Mouse (Mus musculus): ENCODE results near the gene Rad1. TPM values are rescaled to one million over a fixed set of nuclear protein-coding genes. Genes with fewer than 3 reads are reported as not detected.

Rad1 gene
- 53.9 and 58.2 TPM in 2 replicates for polyA plus RNA-seq (2016; fragmentation: Nextera tagmentation; extraction: Ambion mirVana)

- peaks cover 22% of the 10 kb centered on the region for H3K4me1 ChIP-seq
- WGBS, result under 1% methylated on average over 58 of the region's 58 CpGs
- peak; percentile 95 for DNase-seq (ENCODE audit: low spot score)
- H3K27ac ChIP-seq (replicated peaks), result peak within 1 kb of the TSS; percentile 94
- H3K4me3 ChIP-seq, result peak within 1 kb of the TSS; percentile 84
- H3K9me3 ChIP-seq, result no peaks in the 10 kb centered on the region
- H3K27me3 ChIP-seq (replicated peaks; ENCODE audit: low read depth, poor library complexity, severe bottlenecking), result no peaks in the 10 kb centered on the region
- H3K36me3 ChIP-seq (replicated peaks), result peaks cover 56% of the 10 kb centered on the region
Measured at GRCm38 (mm10) chr15:10485484-10486364, at the start of gene Rad1, which contains the start of gene Brix1. Gene Rad1, plus strand, starts transcription at chr15:10486018. Gene Brix1, minus strand, starts transcription at chr15:10485947.

GRCm38 (mm10) chr15:10436893-10437292, 48.9 kb upstream of the Rad1 start:
- H3K27ac ChIP-seq (replicated peaks), result no peak overlapping the region
- H3K4me3 ChIP-seq, result no peak overlapping the region
- H3K27me3 ChIP-seq (replicated peaks; ENCODE audit: low read depth, poor library complexity, severe bottlenecking), result no peaks in the 10 kb centered on the region
- no peaks in the 10 kb centered on the region for H3K4me1 ChIP-seq
- H3K36me3 ChIP-seq (replicated peaks), result peaks cover 11% of the 10 kb centered on the region
- 93% methylated on average over 1 of the region's 1 CpGs for WGBS
- no peak for DNase-seq (ENCODE audit: low spot score)
- no peaks in the 10 kb centered on the region for H3K9me3 ChIP-seq

- 78% methylated on average over 6 of the region's 6 CpGs for WGBS
- DNase-seq (ENCODE audit: low spot score), result no peak
- Histone ChIP-seq H3K27me3 (replicated peaks; ENCODE audit: low read depth, poor library complexity, severe bottlenecking) (no peaks in the 10 kb centered on the region), H3K27ac (replicated peaks) (no peak overlapping the region), H3K9me3 (no peaks in the 10 kb centered on the region), H3K4me1 (no peaks in the 10 kb centered on the region), H3K4me3 (no peak overlapping the region), H3K36me3 (replicated peaks) (peaks cover 29% of the 10 kb centered on the region)
Measured at GRCm38 (mm10) chr15:10439963-10440362, 45.9 kb upstream of the Rad1 start.

- WGBS, result 93% methylated on average over 9 of the region's 9 CpGs
- no peaks in the 10 kb centered on the region for H3K9me3 ChIP-seq
- H3K4me1 ChIP-seq, result no peaks in the 10 kb centered on the region
- H3K4me3 ChIP-seq, result no peak overlapping the region
- H3K27me3 ChIP-seq (replicated peaks; ENCODE audit: low read depth, poor library complexity, severe bottlenecking), result no peaks in the 10 kb centered on the region
- no peak overlapping the region for H3K27ac ChIP-seq (replicated peaks)
- peaks cover 44% of the 10 kb centered on the region for H3K36me3 ChIP-seq (replicated peaks)
- no peak for DNase-seq (ENCODE audit: low spot score)
Measured at GRCm38 (mm10) chr15:10441493-10441892, 44.3 kb upstream of the Rad1 start.

GRCm38 (mm10) chr15:10442275-10442674, 43.5 kb upstream of the Rad1 start:
- no peak overlapping the region for H3K27ac ChIP-seq (replicated peaks)
- WGBS, result 91% methylated on average over 1 of the region's 1 CpGs
- H3K36me3 ChIP-seq (replicated peaks), result peaks cover 50% of the 10 kb centered on the region

GRCm38 (mm10) chr15:10447102-10447501, 38.7 kb upstream of the Rad1 start:
- DNase-seq (ENCODE audit: low spot score), result no peak
- Histone ChIP-seq H3K4me3 (no peak overlapping the region), H3K27me3 (replicated peaks; ENCODE audit: low read depth, poor library complexity, severe bottlenecking) (no peaks in the 10 kb centered on the region), H3K4me1 (no peaks in the 10 kb centered on the region), H3K9me3 (no peaks in the 10 kb centered on the region), H3K36me3 (replicated peaks) (peaks cover 80% of the 10 kb centered on the region), H3K27ac (replicated peaks) (no peak overlapping the region)
- 88% methylated on average over 3 of the region's 3 CpGs for WGBS

More at GRCm38 (mm10) chr15:10442275-10442674, 43.5 kb upstream of the Rad1 start:
- no peak for DNase-seq (ENCODE audit: low spot score)
- no peaks in the 10 kb centered on the region for H3K9me3 ChIP-seq
- no peak overlapping the region for H3K4me3 ChIP-seq
- H3K4me1 ChIP-seq, result no peaks in the 10 kb centered on the region
- H3K27me3 ChIP-seq (replicated peaks; ENCODE audit: low read depth, poor library complexity, severe bottlenecking), result no peaks in the 10 kb centered on the region

- Histone ChIP-seq H3K9me3 (no peaks in the 10 kb centered on the region), H3K4me3 (no peak overlapping the region), H3K36me3 (replicated peaks) (peaks cover 60% of the 10 kb centered on the region), H3K27me3 (replicated peaks; ENCODE audit: low read depth, poor library complexity, severe bottlenecking) (no peaks in the 10 kb centered on the region), H3K27ac (replicated peaks) (no peak overlapping the region), H3K4me1 (no peaks in the 10 kb centered on the region)
- WGBS, result 90% methylated on average over 12 of the region's 12 CpGs
- DNase-seq (ENCODE audit: low spot score), result no peak
Measured at GRCm38 (mm10) chr15:10460986-10461385, 24.8 kb upstream of the Rad1 start.

- no peak for DNase-seq (ENCODE audit: low spot score)
- 77% methylated on average over 5 of the region's 5 CpGs for WGBS
- no peaks in the 10 kb centered on the region for H3K9me3 ChIP-seq
Measured at GRCm38 (mm10) chr15:10463555-10463954, 22.3 kb upstream of the Rad1 start.

GRCm38 (mm10) chr15:10464678-10465077, 21.1 kb upstream of the Rad1 start:
- WGBS, result 91% methylated on average over 3 of the region's 3 CpGs
- Histone ChIP-seq H3K27ac (replicated peaks) (no peak overlapping the region), H3K9me3 (no peaks in the 10 kb centered on the region), H3K4me1 (peaks cover 16% of the 10 kb centered on the region), H3K4me3 (no peak overlapping the region), H3K27me3 (replicated peaks; ENCODE audit: low read depth, poor library complexity, severe bottlenecking) (no peaks in the 10 kb centered on the region), H3K36me3 (replicated peaks) (peaks cover 29% of the 10 kb centered on the region)
- no peak for DNase-seq (ENCODE audit: low spot score)

More at GRCm38 (mm10) chr15:10463555-10463954, 22.3 kb upstream of the Rad1 start:
- peaks cover 8% of the 10 kb centered on the region for H3K4me1 ChIP-seq
- H3K27ac ChIP-seq (replicated peaks), result no peak overlapping the region
- H3K27me3 ChIP-seq (replicated peaks; ENCODE audit: low read depth, poor library complexity, severe bottlenecking), result no peaks in the 10 kb centered on the region
- H3K4me3 ChIP-seq, result no peak overlapping the region
- peaks cover 38% of the 10 kb centered on the region for H3K36me3 ChIP-seq (replicated peaks)

GRCm38 (mm10) chr15:10468761-10469160, 17.1 kb upstream of the Rad1 start:
- DNase-seq (ENCODE audit: low spot score), result no peak
- H3K27me3 ChIP-seq (replicated peaks; ENCODE audit: low read depth, poor library complexity, severe bottlenecking), result no peaks in the 10 kb centered on the region
- H3K27ac ChIP-seq (replicated peaks), result no peak overlapping the region
- H3K4me3 ChIP-seq, result 0 out of 2 replicates have a peak overlapping the region, but pooled peaks have one; percentile 8
- H3K9me3 ChIP-seq, result no peaks in the 10 kb centered on the region
- no peaks in the 10 kb centered on the region for H3K36me3 ChIP-seq (replicated peaks)
- WGBS, result 82% methylated on average over 3 of the region's 3 CpGs
- peaks cover 21% of the 10 kb centered on the region for H3K4me1 ChIP-seq

- Histone ChIP-seq H3K36me3 (replicated peaks) (peaks cover 8% of the 10 kb centered on the region), H3K27me3 (replicated peaks; ENCODE audit: low read depth, poor library complexity, severe bottlenecking) (no peaks in the 10 kb centered on the region), H3K4me1 (peaks cover 21% of the 10 kb centered on the region), H3K27ac (replicated peaks) (peak overlapping the region; percentile 90), H3K9me3 (no peaks in the 10 kb centered on the region), H3K4me3 (peak overlapping the region; percentile 87)
- DNase-seq (ENCODE audit: low spot score), result no peak
- under 1% methylated on average over 40 of the region's 40 CpGs for WGBS
Measured at GRCm38 (mm10) chr15:10469641-10470150, 16.1 kb upstream of the Rad1 start.

GRCm38 (mm10) chr15:10470151-10470831, 15.5 kb upstream of the Rad1 start, which contains the start of gene Dnajc21:
Gene Dnajc21, minus strand, starts transcription at chr15:10470516.
- Histone ChIP-seq H3K9me3 (no peaks in the 10 kb centered on the region), H3K27ac (replicated peaks) (peak within 1 kb of the TSS; percentile 90), H3K27me3 (replicated peaks; ENCODE audit: low read depth, poor library complexity, severe bottlenecking) (no peaks in the 10 kb centered on the region), H3K36me3 (replicated peaks) (peaks cover 12% of the 10 kb centered on the region), H3K4me3 (peak within 1 kb of the TSS; percentile 87), H3K4me1 (peaks cover 21% of the 10 kb centered on the region)
- DNase-seq (ENCODE audit: low spot score), result peak; percentile 90
- 5% methylated on average over 87 of the region's 87 CpGs for WGBS

Data from embryonic facial prominence, embryonic 10.5 days (tissue).